Mouse (Mus musculus): ENCODE results near the gene Nmnat3. TPM values are rescaled to one million over a fixed set of nuclear protein-coding genes. Genes with fewer than 3 reads are reported as not detected.

Gene Nmnat3
- polyA plus RNA-seq, 2 experiments = 19.1 to 26.8 TPM

GRCm38 (mm10) chr9:98379736-98380135, 92.5 kb downstream of the Nmnat3 start:
- Histone ChIP-seq H3K27ac (no peak overlapping the region), H3K4me1 (replicated peaks; ENCODE audit: control insufficient read depth in 2 of 2, insufficient read depth in 2 of 2, low read length in 1 of 2) (no peaks in the 10 kb centered on the region; a peak in 1 of 4 replicates), H3K9ac (replicated peaks) (no peak overlapping the region), H3K4me3 (ENCODE audit: insufficient read depth in 1 of 2, low read depth in 2 of 2, low read length in 2 of 2) (no peak overlapping the region), H3K9me3 (ENCODE audit: control insufficient read depth, low read length) (no peaks in the 10 kb centered on the region), H3K4me2 (ENCODE audit: low read depth) (no peak overlapping the region), H3K27me3 (ENCODE audit: control insufficient read depth, insufficient read depth, low read length) (no peaks in the 10 kb centered on the region), H3K36me3 (replicated peaks; ENCODE audit: control insufficient read depth, insufficient read depth, low read depth) (no peaks in the 10 kb centered on the region)
- 80% methylated on average over 4 of the region's 4 CpGs for WGBS (ENCODE audit: insufficient replicate concordance)
- TF ChIP-seq CTCF (IDR thresholded peaks at IDR 0.05; ENCODE audit: low read depth) (no peak), EP300 (IDR thresholded peaks at IDR 0.05; ENCODE audit: low read depth) (no peak)
- ATAC-seq (ENCODE audit: insufficient read depth) (no peak), DNase-seq (ENCODE audit: low read depth in 3 of 3, low spot score in 3 of 3) (no peak)

- Histone ChIP-seq H3K27ac (no peak overlapping the region), H3K27me3 (ENCODE audit: control insufficient read depth, insufficient read depth, low read length) (no peaks in the 10 kb centered on the region), H3K4me3 (ENCODE audit: insufficient read depth in 1 of 2, low read depth in 2 of 2, low read length in 2 of 2) (no peak overlapping the region), H3K4me2 (ENCODE audit: low read depth) (no peak overlapping the region), H3K9me3 (ENCODE audit: control insufficient read depth, low read length) (no peaks in the 10 kb centered on the region), H3K4me1 (replicated peaks; ENCODE audit: control insufficient read depth in 2 of 2, insufficient read depth in 2 of 2, low read length in 1 of 2) (no peaks in the 10 kb centered on the region; a peak in 1 of 4 replicates), H3K9ac (replicated peaks) (no peak overlapping the region), H3K36me3 (replicated peaks; ENCODE audit: control insufficient read depth, insufficient read depth, low read depth) (no peaks in the 10 kb centered on the region)
- DNase-seq (ENCODE audit: low read depth in 3 of 3, low spot score in 3 of 3) = no peak
- 65% methylated on average over 9 of the region's 9 CpGs for WGBS (ENCODE audit: insufficient replicate concordance)
- TF ChIP-seq CTCF (IDR thresholded peaks at IDR 0.05; ENCODE audit: low read depth) = no peak
- TF ChIP-seq EP300 (IDR thresholded peaks at IDR 0.05; ENCODE audit: low read depth) = no peak
- ATAC-seq (ENCODE audit: insufficient read depth) = peak; percentile 62
Observed at GRCm38 (mm10) chr9:98380593-98380992, 93.4 kb downstream of the Nmnat3 start.

- Histone ChIP-seq H3K36me3 (replicated peaks; ENCODE audit: control insufficient read depth, insufficient read depth, low read depth) (no peaks in the 10 kb centered on the region), H3K9me3 (ENCODE audit: control insufficient read depth, low read length) (no peaks in the 10 kb centered on the region), H3K27ac (no peak overlapping the region), H3K4me1 (replicated peaks; ENCODE audit: control insufficient read depth in 2 of 2, insufficient read depth in 2 of 2, low read length in 1 of 2) (no peaks in the 10 kb centered on the region), H3K9ac (replicated peaks) (no peak overlapping the region), H3K4me3 (ENCODE audit: insufficient read depth in 1 of 2, low read depth in 2 of 2, low read length in 2 of 2) (no peak overlapping the region), H3K27me3 (ENCODE audit: control insufficient read depth, insufficient read depth, low read length) (no peaks in the 10 kb centered on the region), H3K4me2 (ENCODE audit: low read depth) (no peak overlapping the region)
- TF ChIP-seq CTCF (IDR thresholded peaks at IDR 0.05; ENCODE audit: low read depth) (no peak), EP300 (IDR thresholded peaks at IDR 0.05; ENCODE audit: low read depth) (no peak)
- WGBS (ENCODE audit: insufficient replicate concordance) = 82% methylated on average over 10 of the region's 10 CpGs
- DNase-seq (ENCODE audit: low read depth in 3 of 3, low spot score in 3 of 3) = no peak
- no peak for ATAC-seq (ENCODE audit: insufficient read depth)
Observed at GRCm38 (mm10) chr9:98387741-98388632, 100.8 kb downstream of the Nmnat3 start.

GRCm38 (mm10) chr9:98388633-98388965, 101.4 kb downstream of the Nmnat3 start:
- WGBS (ENCODE audit: insufficient replicate concordance) = 81% methylated on average over 5 of the region's 5 CpGs
- no peaks in the 10 kb centered on the region for H3K9me3 ChIP-seq (ENCODE audit: control insufficient read depth, low read length)
- H3K9ac ChIP-seq (replicated peaks) = no peak overlapping the region
- no peaks in the 10 kb centered on the region for H3K36me3 ChIP-seq (replicated peaks; ENCODE audit: control insufficient read depth, insufficient read depth, low read depth)
- ATAC-seq (ENCODE audit: insufficient read depth) (no peak), DNase-seq (ENCODE audit: low read depth in 3 of 3, low spot score in 3 of 3) (no peak)
- H3K4me1 ChIP-seq (replicated peaks; ENCODE audit: control insufficient read depth in 2 of 2, insufficient read depth in 2 of 2, low read length in 1 of 2) = no peaks in the 10 kb centered on the region
- no peaks in the 10 kb centered on the region for H3K27me3 ChIP-seq (ENCODE audit: control insufficient read depth, insufficient read depth, low read length)
- H3K27ac ChIP-seq = no peak overlapping the region
- H3K4me3 ChIP-seq (ENCODE audit: insufficient read depth in 1 of 2, low read depth in 2 of 2, low read length in 2 of 2) = no peak overlapping the region
- TF ChIP-seq CTCF (IDR thresholded peaks at IDR 0.05; ENCODE audit: low read depth) = no peak
- no peak for TF ChIP-seq EP300 (IDR thresholded peaks at IDR 0.05; ENCODE audit: low read depth)
- H3K4me2 ChIP-seq (ENCODE audit: low read depth) = no peak overlapping the region

GRCm38 (mm10) chr9:98393496-98393895, 106.3 kb downstream of the Nmnat3 start:
- TF ChIP-seq EP300 (IDR thresholded peaks at IDR 0.05; ENCODE audit: low read depth) (no peak), CTCF (IDR thresholded peaks at IDR 0.05; ENCODE audit: low read depth) (no peak)
- no peak overlapping the region for H3K4me2 ChIP-seq (ENCODE audit: low read depth)
- no peaks in the 10 kb centered on the region for H3K9me3 ChIP-seq (ENCODE audit: control insufficient read depth, low read length)
- 82% methylated on average over 4 of the region's 4 CpGs for WGBS (ENCODE audit: insufficient replicate concordance)
- peaks cover 0 to 4% of the 10 kb centered on the region in 2 experiments; a peak in 1 of 4 replicates for H3K4me1 ChIP-seq (replicated peaks; ENCODE audit: control insufficient read depth in 2 of 2, insufficient read depth in 2 of 2, low read length in 1 of 2)
- no peaks in the 10 kb centered on the region for H3K36me3 ChIP-seq (replicated peaks; ENCODE audit: control insufficient read depth, insufficient read depth, low read depth)
- DNase-seq (ENCODE audit: low read depth in 3 of 3, low spot score in 3 of 3) (no peak), ATAC-seq (ENCODE audit: insufficient read depth) (no peak)
- H3K27ac ChIP-seq = no peak overlapping the region
- no peak overlapping the region for H3K9ac ChIP-seq (replicated peaks)
- H3K4me3 ChIP-seq (ENCODE audit: insufficient read depth in 1 of 2, low read depth in 2 of 2, low read length in 2 of 2) = no peak overlapping the region
- no peaks in the 10 kb centered on the region for H3K27me3 ChIP-seq (ENCODE audit: control insufficient read depth, insufficient read depth, low read length)

Data from liver, embryonic 14.5 days (tissue).